Mouse (Mus musculus): ENCODE data around the gene Iba57.

Gene Iba57

GRCm38 (mm10) chr11:59134373-59134997 is 29.1 kb downstream of the Iba57 start:
- DNase-seq (ENCODE audit: low spot score) = peak; percentile 58

GRCm38 (mm10) chr11:59132065-59132464 is 31.5 kb downstream of the Iba57 start:
- no peak for DNase-seq (ENCODE audit: low spot score)

GRCm38 (mm10) chr11:59131348-59131919 is 32.1 kb downstream of the Iba57 start:
- no peak for DNase-seq (ENCODE audit: low spot score)

- DNase-seq (ENCODE audit: low spot score) = no peak
These were observed 32.8 kb downstream of the Iba57 start for GRCm38 (mm10) chr11:59130782-59131181.

GRCm38 (mm10) chr11:59105945-59106344 is 57.6 kb downstream of the Iba57 start:
- no peak for DNase-seq (ENCODE audit: low spot score)
